Comparison of ENCODE assay signal across 6 mouse cellular contexts in genomic region chr2:69677215-69677614, GRCm38 (mm10). TPM values are rescaled to one million over a fixed set of nuclear protein-coding genes. Genes with fewer than 3 reads are reported as not detected.
DNase-seq lines count a peak whose midpoint lies in the region; ATAC-seq and TF ChIP-seq lines count a peak whose summit lies in the region.
"Not testable (repeated sequence)": the region's sequence is repeated elsewhere in the genome, so short reads cannot be mapped to it uniquely, and the experiment has no call there.
"Had no signal": no experiment of that assay in that cellular context is flagged by ENCODE, and none has a peak within 500 bp of the region (broad histone marks: within the 10 kb centered on the region; RNA-seq: fewer than 3 reads in every experiment).

No protein-coding gene starts in this region.

- not testable (repeated sequence) for ATAC-seq in midbrain, embryonic 11.5 days (ENCODE audit: low FRiP score)

- H3K36me3 ChIP-seq in MEL (ENCODE audit: control insufficient read depth in 1 of 2, insufficient read depth in 2 of 2, low read length in 2 of 2); midbrain, embryonic 11.5 days (ENCODE audit: control insufficient read depth, insufficient read depth, low read length): not testable (repeated sequence)
- peaks cover 17% of the 10 kb centered on the region for H3K36me3 ChIP-seq in heart, embryonic 10.5 days

- not testable (repeated sequence) for H3K9me3 ChIP-seq in MEL (replicated peaks; ENCODE audit: insufficient read depth, low read length); heart, embryonic 10.5 days; midbrain, embryonic 11.5 days (ENCODE audit: control insufficient read depth, low read length)

- peak; percentile 8 for DNase-seq in MEL (ENCODE audit: low read depth, low spot score)
- peak; percentile 60 for DNase-seq in heart, adult 11 months
- peak; percentile 19 for DNase-seq in heart, embryonic 10.5 days (ENCODE audit: low spot score)
- DNase-seq in midbrain, embryonic 11.5 days (ENCODE audit: low spot score, missing footprints): peak; percentile 31

- not testable (repeated sequence) for H3K79me2 ChIP-seq in MEL (ENCODE audit: control insufficient read depth, insufficient read depth, low read length, poor library complexity)

- H3K27ac ChIP-seq in MEL (ENCODE audit: control insufficient read depth, low read depth, low read length); heart, embryonic 10.5 days; midbrain, embryonic 11.5 days (ENCODE audit: low read depth, low read length): not testable (repeated sequence)

- not testable (repeated sequence) for H3K9ac ChIP-seq in MEL (ENCODE audit: control insufficient read depth, low read depth, low read length, poor library complexity, severe bottlenecking); midbrain, embryonic 11.5 days (ENCODE audit: low read length)

- not testable (repeated sequence) for H3K27me3 ChIP-seq in MEL (ENCODE audit: control insufficient read depth in 1 of 2, insufficient read depth in 2 of 2, low read length in 2 of 2); heart, embryonic 10.5 days (ENCODE audit: insufficient read depth, poor library complexity, severe bottlenecking); midbrain, embryonic 11.5 days (ENCODE audit: control insufficient read depth, insufficient read depth, low read length)

- not testable (repeated sequence) for TF ChIP-seq EP300 in MEL (IDR thresholded peaks at IDR 0.05; ENCODE audit: low read depth in 1 of 2, low read length in 2 of 2)

- 90% methylated on average over 2 of the region's 2 CpGs for WGBS in heart, embryonic 10.5 days
- WGBS in midbrain, embryonic 11.5 days: 84% methylated on average over 2 of the region's 2 CpGs

- H3K4me2 ChIP-seq in midbrain, embryonic 11.5 days: not testable (repeated sequence)

- TF ChIP-seq RAD21 in MEL (IDR thresholded peaks at IDR 0.05; ENCODE audit: low read depth, low read length): not testable (repeated sequence)

- H3K4me3 ChIP-seq in MEL (ENCODE audit: control insufficient read depth in 1 of 2, insufficient read depth in 1 of 2, low read depth in 2 of 2, low read length in 2 of 2); heart, embryonic 10.5 days; midbrain, embryonic 11.5 days (ENCODE audit: low read depth, low read length): not testable (repeated sequence)

- H3K4me1 ChIP-seq in MEL (ENCODE audit: control insufficient read depth in 1 of 2, insufficient read depth in 2 of 2, low read length in 2 of 2); heart, embryonic 10.5 days; midbrain, embryonic 11.5 days (ENCODE audit: control insufficient read depth, insufficient read depth, low read length): not testable (repeated sequence)

- TF ChIP-seq CTCF in MEL (IDR thresholded peaks at IDR 0.05 in 2 of 3, conservative IDR thresholded peaks at IDR 0.05 in 1 of 3; ENCODE audit: control insufficient read depth in 1 of 3, insufficient read depth in 1 of 3, low read depth in 2 of 3, low read length in 3 of 3, poor library complexity in 1 of 3, severe bottlenecking in 1 of 3): not testable (repeated sequence)

- TF ChIP-seq POLR2A in MEL (IDR thresholded peaks at IDR 0.05; ENCODE audit: control insufficient read depth in 1 of 2, insufficient read depth in 1 of 2, low read depth in 1 of 2, low read length in 2 of 2, poor library complexity in 1 of 2): not testable (repeated sequence)

TF ChIP-seq in MEL, 35 proteins besides CTCF, POLR2A, EP300 and RAD21:
- TF ChIP-seq TBP (IDR thresholded peaks at IDR 0.05; ENCODE audit: low read depth, low read length): peak; percentile 62; the same call in 1 of the 2 replicates
TF ChIP-seq in MEL: peak in this region for 1; not testable (repeated sequence) for 34.

RNA-seq across cellular contexts. Expression of gene Klhl41, which starts 7.3 kb away (rescaled TPM):
- total RNA-seq in MEL (2012; rRNA removed): 0.10 and 0.12 TPM in 2 replicates
- under 1 TPM in 1 of 2 experiments, not detected in 1; 0.04 TPM for polyA plus RNA-seq in MEL (2012; ENCODE audit: insufficient read depth in 1 of 2, insufficient read length in 2 of 2, low read depth in 1 of 2, low replicate concordance in 2 of 2, missing spikeins in 1 of 2)
- polyA plus RNA-seq in heart, embryonic 10.5 days (2016; fragmentation: Nextera tagmentation; extraction: Ambion mirVana): 8.3 and 15.4 TPM in 2 replicates
- 0.12 and 0.40 TPM in 2 replicates for polyA plus RNA-seq in midbrain, embryonic 11.5 days (2014; fragmentation: Nextera tagmentation; extraction: Ambion mirVana)
- total RNA-seq: G1E had no signal
- polyA plus RNA-seq: activated CD4-positive, CD25-positive, alpha-beta regulatory T cell, adult 4 months; G1E had no signal

RNA-seq across cellular contexts. Expression of gene Bbs5, which starts 30.2 kb away (rescaled TPM):
- 5.7 and 6.3 TPM in 2 replicates for total RNA-seq in MEL (2012; rRNA removed)
- 1 to 10 TPM in 1 of 2 experiments, not detected in 1; 5.4 TPM for polyA plus RNA-seq in MEL (2012; ENCODE audit: insufficient read depth in 1 of 2, insufficient read length in 2 of 2, low read depth in 1 of 2, low replicate concordance in 2 of 2, missing spikeins in 1 of 2)
- 14.5 and 15.9 TPM in 2 replicates for polyA plus RNA-seq in heart, embryonic 10.5 days (2016; fragmentation: Nextera tagmentation; extraction: Ambion mirVana)
- 12.4 and 19.5 TPM in 2 replicates for polyA plus RNA-seq in midbrain, embryonic 11.5 days (2014; fragmentation: Nextera tagmentation; extraction: Ambion mirVana)

RNA-seq across cellular contexts. Expression of gene Fastkd1, which starts 36.1 kb away (rescaled TPM):
- total RNA-seq in MEL (2012; rRNA removed): 8.9 and 9.8 TPM in 2 replicates
- polyA plus RNA-seq in MEL (2012; ENCODE audit: insufficient read depth in 1 of 2, insufficient read length in 2 of 2, low read depth in 1 of 2, low replicate concordance in 2 of 2, missing spikeins in 1 of 2): 10 to 100 TPM in 1 of 2 experiments, not detected in 1; 15.7 TPM
- 19.5 and 23.0 TPM in 2 replicates for polyA plus RNA-seq in heart, embryonic 10.5 days (2016; fragmentation: Nextera tagmentation; extraction: Ambion mirVana)
- 21.0 and 21.8 TPM in 2 replicates for polyA plus RNA-seq in midbrain, embryonic 11.5 days (2014; fragmentation: Nextera tagmentation; extraction: Ambion mirVana)

RNA-seq across cellular contexts. Expression of gene Ppig, which starts 45.1 kb away (rescaled TPM):
- 12.5 and 13.5 TPM in 2 replicates for total RNA-seq in MEL (2012; rRNA removed)
- 100 to 1,000 TPM; 115 to 132 TPM for polyA plus RNA-seq in MEL (2012; ENCODE audit: insufficient read depth in 1 of 2, insufficient read length in 2 of 2, low read depth in 1 of 2, low replicate concordance in 2 of 2, missing spikeins in 1 of 2)
- 98.0 and 114 TPM in 2 replicates for polyA plus RNA-seq in heart, embryonic 10.5 days (2016; fragmentation: Nextera tagmentation; extraction: Ambion mirVana)
- 128 and 155 TPM in 2 replicates for polyA plus RNA-seq in midbrain, embryonic 11.5 days (2014; fragmentation: Nextera tagmentation; extraction: Ambion mirVana)

Comparison
In these comparisons a context has a peak if more than half of its experiments do, and no peak if none do; other contexts are left out.
1. DNase-seq: peak in every context shown above with its lines; median percentile 60 in heart, adult 11 months; 31 in midbrain, embryonic 11.5 days; 19 in heart, embryonic 10.5 days; 8 in MEL.